Mouse (Mus musculus) lung, embryonic 14.5 days (tissue): ENCODE data around the gene Cyp39a1. TPM values are rescaled to one million over a fixed set of nuclear protein-coding genes. Genes with fewer than 3 reads are reported as not detected.

Experiments
- ATAC-seq: fragments of 200-750 bp; cut with Nextera tagmentation; 2 replicates; pipeline ENCODE4 v1.8.0; 2017; ENCODE audit warnings: mild to moderate bottlenecking, moderate TSS enrichment, moderate library complexity; ENCODE audit not compliant: insufficient read depth
- DNase-seq: peaks from one replicate; pipeline ENCODE4 v3.0.0-alpha.2; 2015
- H3K27ac ChIP-seq: fragments of 300-500 bp; sonication (generic); 2 replicates; pipeline ENCODE4 v1.5.1; 2014; ENCODE audit warnings: low read depth, mild to moderate bottlenecking, moderate library complexity
- H3K27me3 ChIP-seq: fragments of 300-500 bp; sonication (generic); 2 replicates; pipeline ENCODE4 v1.6.1; 2014; ENCODE audit warnings: low read length, control low read depth; ENCODE audit not compliant: insufficient read depth
- H3K36me3 ChIP-seq: fragments of 300-500 bp; sonication (generic); 2 replicates; pipeline ENCODE4 v1.6.1; 2014; ENCODE audit warnings: control low read depth; ENCODE audit not compliant: insufficient read depth
- H3K4me1 ChIP-seq: fragments of 300-500 bp; sonication (generic); 2 replicates; pipeline ENCODE4 v1.6.1; 2014; ENCODE audit warnings: antibody characterized with exemption, control low read depth; ENCODE audit not compliant: insufficient read depth
- H3K4me2 ChIP-seq: fragments of 300-500 bp; sonication (generic); 2 replicates; pipeline ENCODE4 v1.6.1; 2014; ENCODE audit warnings: mild to moderate bottlenecking
- H3K4me3 ChIP-seq: fragments of 300-500 bp; sonication (generic); 2 replicates; pipeline ENCODE4 v1.5.1; 2014; ENCODE audit warnings: low read depth, low read length
- H3K9ac ChIP-seq: fragments of 300-500 bp; sonication (generic); 2 replicates; pipeline ENCODE4 v1.6.1; 2014
- H3K9me3 ChIP-seq: fragments of 300-500 bp; sonication (generic); 2 replicates; pipeline ENCODE4 v1.6.1; 2016; ENCODE audit warnings: low read depth, low read length, control low read depth
- CTCF ChIP-seq: IDR thresholded peaks from 2 replicates; pipeline ENCODE4 v1.5.1; 2016; ENCODE audit warnings: antibody characterized with exemption, low read depth
- WGBS: fragments of 180-500 bp; shearing (Covaris S2); extraction: QIAGEN DNeasy Blood & Tissue Kit; methylation state at CpG from one replicate; pipeline ENCODE4 v1.1.7; 2014; 5-methylcytosine and 5-hydroxymethylcytosine counted together
- polyA plus RNA-seq: library from polyadenylated mRNA; unstranded; fragments of >200 nt; fragmentation: Nextera tagmentation; extraction: Ambion mirVana; gene quantifications from 2 replicates; pipeline ENCODE4 v1.2.1, GENCODE M21; 2014

The Cyp39a1 gene
- 30.5 and 32.2 TPM in 2 replicates for polyA plus RNA-seq

- peaks cover 6% of the 10 kb centered on the region; the same call in 1 of the 2 replicates for H3K4me1 ChIP-seq
- H3K36me3 ChIP-seq = no peaks in the 10 kb centered on the region
- H3K27ac ChIP-seq = peak within 1 kb of the TSS; percentile 61
- WGBS = 1% methylated on average over 17 of the region's 17 CpGs
- H3K4me3 ChIP-seq = peak within 1 kb of the TSS; percentile 77
- peak within 1 kb of the TSS; percentile 73 for H3K9ac ChIP-seq
- ATAC-seq (no peak), DNase-seq (no peak)
- peak within 1 kb of the TSS; percentile 85 for H3K4me2 ChIP-seq
- TF ChIP-seq CTCF = no peak
- no peaks in the 10 kb centered on the region for H3K27me3 ChIP-seq
- H3K9me3 ChIP-seq = no peaks in the 10 kb centered on the region
Observed at GRCm38 (mm10) chr17:43667290-43667843, at the start of gene Cyp39a1. TSS of gene Cyp39a1 (plus strand) at chr17:43667425.

GRCm38 (mm10) chr17:43619156-43619555 lies 48.1 kb upstream of the Cyp39a1 start:
- 77% methylated on average over 9 of the region's 9 CpGs for WGBS
- Histone ChIP-seq H3K4me2 (no peak overlapping the region), H3K9me3 (no peaks in the 10 kb centered on the region), H3K4me1 (no peaks in the 10 kb centered on the region), H3K36me3 (no peaks in the 10 kb centered on the region), H3K27ac (no peak overlapping the region), H3K4me3 (no peak overlapping the region), H3K27me3 (no peaks in the 10 kb centered on the region), H3K9ac (no peak overlapping the region)
- no peak for TF ChIP-seq CTCF
- DNase-seq = no peak
- no peak for ATAC-seq

- DNase-seq (no peak), ATAC-seq (no peak)
- TF ChIP-seq CTCF = no peak
- H3K4me1 ChIP-seq = no peaks in the 10 kb centered on the region
- H3K36me3 ChIP-seq = no peaks in the 10 kb centered on the region
- no peak overlapping the region for H3K27ac ChIP-seq
- no peaks in the 10 kb centered on the region for H3K9me3 ChIP-seq
- WGBS = 81% methylated on average over 10 of the region's 10 CpGs
- H3K4me3 ChIP-seq = no peak overlapping the region
- no peak overlapping the region for H3K9ac ChIP-seq
- H3K27me3 ChIP-seq = no peaks in the 10 kb centered on the region
- no peak overlapping the region for H3K4me2 ChIP-seq
Observed at GRCm38 (mm10) chr17:43622076-43622475, 45.1 kb upstream of the Cyp39a1 start.

GRCm38 (mm10) chr17:43628246-43628645 lies 39.0 kb upstream of the Cyp39a1 start:
- DNase-seq (no peak), ATAC-seq (no peak)
- Histone ChIP-seq H3K9ac (no peak overlapping the region), H3K4me3 (no peak overlapping the region), H3K4me2 (no peak overlapping the region), H3K27ac (no peak overlapping the region), H3K27me3 (peaks cover 29% of the 10 kb centered on the region), H3K36me3 (no peaks in the 10 kb centered on the region), H3K9me3 (no peaks in the 10 kb centered on the region), H3K4me1 (no peaks in the 10 kb centered on the region; the same call in 1 of the 2 replicates)
- no peak for TF ChIP-seq CTCF
- WGBS = 84% methylated on average over 10 of the region's 10 CpGs

- H3K27ac ChIP-seq = no peak overlapping the region
- ATAC-seq (no peak), DNase-seq (no peak)
- peak overlapping the region; percentile 34 for H3K4me3 ChIP-seq
- H3K9ac ChIP-seq = no peak overlapping the region
- no peaks in the 10 kb centered on the region; the same call in 1 of the 2 replicates for H3K4me1 ChIP-seq
- H3K9me3 ChIP-seq = no peaks in the 10 kb centered on the region
- no peaks in the 10 kb centered on the region for H3K36me3 ChIP-seq
- TF ChIP-seq CTCF = no peak
- WGBS = 19% methylated on average over 24 of the region's 24 CpGs
- H3K4me2 ChIP-seq = peak overlapping the region; percentile 70
- H3K27me3 ChIP-seq = peaks cover 29% of the 10 kb centered on the region
Observed at GRCm38 (mm10) chr17:43629026-43629495, 38.2 kb upstream of the Cyp39a1 start.

- H3K4me1 ChIP-seq = no peaks in the 10 kb centered on the region; the same call in 1 of the 2 replicates
- H3K9ac ChIP-seq = peak within 1 kb of the TSS; percentile 32
- ATAC-seq = peak; percentile 38; the same call in 1 of the 2 replicates
- H3K4me2 ChIP-seq = peak within 1 kb of the TSS; percentile 70
- H3K36me3 ChIP-seq = no peaks in the 10 kb centered on the region
- H3K4me3 ChIP-seq = peak within 1 kb of the TSS; percentile 34
- WGBS = 2% methylated on average over 83 of the region's 83 CpGs
- DNase-seq = peak; percentile 35
- H3K9me3 ChIP-seq = no peaks in the 10 kb centered on the region
- TF ChIP-seq CTCF = no peak
- H3K27ac ChIP-seq = no peak within 1 kb of the TSS
- H3K27me3 ChIP-seq = peaks cover 29% of the 10 kb centered on the region
Observed at GRCm38 (mm10) chr17:43629496-43630426, 37.5 kb upstream of the Cyp39a1 start, which contains the start of gene Tdrd6. TSS of gene Tdrd6 (minus strand) at chr17:43630299.

- Histone ChIP-seq H3K27me3 (peaks cover 29% of the 10 kb centered on the region), H3K9ac (peak overlapping the region; percentile 32), H3K9me3 (no peaks in the 10 kb centered on the region), H3K4me3 (peak overlapping the region; percentile 34), H3K27ac (no peak overlapping the region), H3K4me2 (peak overlapping the region; percentile 70), H3K36me3 (no peaks in the 10 kb centered on the region), H3K4me1 (no peaks in the 10 kb centered on the region; the same call in 1 of the 2 replicates)
- WGBS = 40% methylated on average over 13 of the region's 13 CpGs
- DNase-seq = peak; percentile 15
- no peak for TF ChIP-seq CTCF
- ATAC-seq = 0 out of 2 replicates have a peak, but pooled peaks have one; percentile 4
Observed at GRCm38 (mm10) chr17:43630427-43630760, 36.8 kb upstream of the Cyp39a1 start.
